Mouse (Mus musculus) heart, embryonic 16.5 days (tissue): ENCODE measurements around the gene Lhfpl3. TPM values are rescaled to one million over a fixed set of nuclear protein-coding genes. Genes with fewer than 3 reads are reported as not detected.

Experiments
- ATAC-seq: fragments of 200-750 bp; cut with Nextera tagmentation; replicated peaks from 2 replicates; pipeline ENCODE4 v1.8.0; 2017; ENCODE audit warnings: moderate number of reproducible peaks; ENCODE audit not compliant: insufficient read depth, low FRiP score; ENCODE audit errors: extremely low read depth
- H3K27ac ChIP-seq: fragments of 300-500 bp; sonication (generic); 2 replicates; pipeline ENCODE4 v1.5.1; 2014; ENCODE audit warnings: mild to moderate bottlenecking, low read length, control low read depth, moderate library complexity
- H3K27me3 ChIP-seq: fragments of 300-500 bp; sonication (generic); 2 replicates; pipeline ENCODE4 v1.6.1; 2014; ENCODE audit warnings: low read length, mixed read lengths; ENCODE audit not compliant: control insufficient read depth, insufficient read depth
- H3K36me3 ChIP-seq: fragments of 300-500 bp; sonication (generic); 2 replicates; pipeline ENCODE4 v1.6.1; 2014; ENCODE audit not compliant: control insufficient read depth, insufficient read depth
- H3K4me1 ChIP-seq: fragments of 300-500 bp; sonication (generic); 2 replicates; pipeline ENCODE4 v1.6.1; 2014; ENCODE audit warnings: low read length, mixed read lengths; ENCODE audit not compliant: control insufficient read depth, insufficient read depth
- H3K4me2 ChIP-seq: fragments of 300-500 bp; sonication (generic); 2 replicates; pipeline ENCODE4 v1.6.1; 2014; ENCODE audit warnings: low read depth, mild to moderate bottlenecking, control low read depth, low read length
- H3K4me3 ChIP-seq: fragments of 300-500 bp; sonication (generic); 2 replicates; pipeline ENCODE4 v1.5.1; 2014; ENCODE audit warnings: mild to moderate bottlenecking, control low read depth, low read length
- H3K9ac ChIP-seq: fragments of 300-500 bp; sonication (generic); 2 replicates; pipeline ENCODE4 v1.6.1; 2014; ENCODE audit warnings: low read length, control low read depth
- H3K9me3 ChIP-seq: fragments of 300-500 bp; sonication (generic); replicated peaks from 2 replicates; pipeline ENCODE4 v1.6.1; 2016; ENCODE audit warnings: low read length; ENCODE audit not compliant: control insufficient read depth
- WGBS: fragments of 180-500 bp; shearing (Covaris S2); extraction: QIAGEN DNeasy Blood & Tissue Kit; methylation state at CpG from one replicate; pipeline ENCODE4 v1.1.7; 2014; 5-methylcytosine and 5-hydroxymethylcytosine counted together
- polyA plus RNA-seq: library from polyadenylated mRNA; unstranded; fragments of >200 nt; fragmentation: Nextera tagmentation; extraction: Ambion mirVana; gene quantifications from 2 replicates; pipeline ENCODE4 v1.2.1, GENCODE M21; 2015

Lhfpl3 gene
- polyA plus RNA-seq, 1 experiment from 2014 or later: not detected

GRCm38 (mm10) chr5:22897228-22897627 lies 151.4 kb downstream of the Lhfpl3 start:
- Histone ChIP-seq H3K4me3 (no peak overlapping the region), H3K4me2 (no peak overlapping the region), H3K27me3 (no peaks in the 10 kb centered on the region), H3K9me3 (no peaks in the 10 kb centered on the region), H3K9ac (no peak overlapping the region), H3K4me1 (no peaks in the 10 kb centered on the region), H3K36me3 (no peaks in the 10 kb centered on the region), H3K27ac (no peak overlapping the region)
- ATAC-seq: no peak
- WGBS: 72% methylated on average over 3 of the region's 3 CpGs

DNA sequence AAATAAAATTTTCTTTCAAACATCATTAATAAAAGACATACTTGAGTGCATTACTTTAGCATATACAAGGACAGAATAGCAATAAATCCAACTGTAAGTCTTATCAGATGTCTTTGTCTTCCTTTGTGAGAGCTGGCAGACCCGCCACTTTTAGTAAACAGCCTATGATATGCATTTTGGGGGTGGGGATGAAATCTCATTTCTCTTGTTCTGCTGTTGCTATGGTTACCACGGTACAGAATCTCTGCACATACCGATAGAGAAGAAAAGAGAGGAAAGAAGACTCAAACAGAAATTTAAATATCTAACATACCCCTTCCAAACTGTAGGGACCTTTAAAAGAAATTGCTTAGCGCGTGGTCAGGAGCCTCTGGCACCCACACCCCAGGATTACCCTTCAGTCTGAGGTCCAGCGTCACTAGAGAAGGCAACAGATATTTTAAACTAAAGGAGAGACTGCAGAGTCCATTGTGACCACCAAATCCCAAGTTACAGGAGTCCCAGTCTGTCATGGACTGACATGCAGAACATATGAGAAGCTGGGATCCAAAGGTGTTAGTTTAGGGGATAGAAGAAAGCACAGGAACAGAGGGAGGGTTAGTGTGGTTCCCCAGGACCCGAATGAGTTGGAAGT lies 151.9 kb downstream of the Lhfpl3 start:
- Histone ChIP-seq H3K27me3 (no peaks in the 10 kb centered on the region), H3K9me3 (no peaks in the 10 kb centered on the region), H3K36me3 (no peaks in the 10 kb centered on the region), H3K4me3 (no peak overlapping the region), H3K27ac (no peak overlapping the region), H3K4me1 (no peaks in the 10 kb centered on the region), H3K4me2 (no peak overlapping the region), H3K9ac (no peak overlapping the region)
- WGBS: 70% methylated on average over 7 of the region's 7 CpGs
- no peak for ATAC-seq

GRCm38 (mm10) chr5:22898593-22898992 lies 152.7 kb downstream of the Lhfpl3 start:
- Histone ChIP-seq H3K4me3 (no peak overlapping the region), H3K36me3 (no peaks in the 10 kb centered on the region), H3K27me3 (no peaks in the 10 kb centered on the region), H3K9ac (no peak overlapping the region), H3K9me3 (no peaks in the 10 kb centered on the region), H3K4me2 (no peak overlapping the region), H3K4me1 (no peaks in the 10 kb centered on the region), H3K27ac (no peak overlapping the region)
- 48% methylated on average over 2 of the region's 2 CpGs for WGBS
- no peak for ATAC-seq

GRCm38 (mm10) chr5:22899913-22900312 lies 154.1 kb downstream of the Lhfpl3 start:
- H3K9ac ChIP-seq: no peak overlapping the region
- no peaks in the 10 kb centered on the region for H3K27me3 ChIP-seq
- no peaks in the 10 kb centered on the region for H3K36me3 ChIP-seq
- no peak overlapping the region for H3K4me3 ChIP-seq
- H3K9me3 ChIP-seq: no peaks in the 10 kb centered on the region
- no peaks in the 10 kb centered on the region for H3K4me1 ChIP-seq
- H3K4me2 ChIP-seq: no peak overlapping the region
- no peak overlapping the region for H3K27ac ChIP-seq
- no peak for ATAC-seq

DNA sequence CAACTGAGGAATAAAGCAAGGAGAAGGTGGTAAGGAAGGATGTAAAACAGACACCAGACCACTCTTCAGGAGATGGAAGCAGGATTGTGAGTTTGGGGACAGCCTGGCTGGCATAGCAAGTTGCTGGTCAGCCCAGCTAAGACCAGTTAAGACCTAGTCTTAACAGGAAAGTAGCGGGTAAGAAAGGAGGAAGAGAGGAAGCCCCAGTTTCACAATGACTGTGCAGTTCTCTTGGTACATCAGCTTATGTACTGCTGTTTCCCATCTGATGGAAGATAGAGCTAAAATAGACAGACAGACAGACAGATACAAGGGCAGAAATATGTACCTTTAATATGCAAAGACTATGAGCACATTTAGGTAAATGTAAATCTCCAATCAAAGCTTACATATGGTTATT lies 171.3 kb downstream of the Lhfpl3 start:
- ATAC-seq: no peak

GRCm38 (mm10) chr5:22926171-22926570 lies 180.3 kb downstream of the Lhfpl3 start:
- Histone ChIP-seq H3K36me3 (no peaks in the 10 kb centered on the region), H3K4me2 (no peak overlapping the region), H3K9ac (no peak overlapping the region), H3K27me3 (no peaks in the 10 kb centered on the region), H3K27ac (no peak overlapping the region), H3K4me3 (no peak overlapping the region), H3K4me1 (no peaks in the 10 kb centered on the region), H3K9me3 (no peaks in the 10 kb centered on the region)
- no peak for ATAC-seq

More for the DNA sequence above, 171.3 kb downstream of the Lhfpl3 start:
- Histone ChIP-seq H3K9me3 (no peaks in the 10 kb centered on the region), H3K27ac (no peak overlapping the region), H3K9ac (no peak overlapping the region), H3K36me3 (no peaks in the 10 kb centered on the region), H3K27me3 (no peaks in the 10 kb centered on the region), H3K4me3 (no peak overlapping the region), H3K4me1 (no peaks in the 10 kb centered on the region), H3K4me2 (no peak overlapping the region)
- 85% methylated on average over 1 of the region's 1 CpGs for WGBS

GRCm38 (mm10) chr5:22928746-22929145 lies 182.9 kb downstream of the Lhfpl3 start:
- no peaks in the 10 kb centered on the region for H3K27me3 ChIP-seq
- H3K27ac ChIP-seq: no peak overlapping the region
- no peaks in the 10 kb centered on the region for H3K36me3 ChIP-seq
- H3K4me3 ChIP-seq: no peak overlapping the region
- H3K4me2 ChIP-seq: no peak overlapping the region
- no peak overlapping the region for H3K9ac ChIP-seq
- no peaks in the 10 kb centered on the region for H3K9me3 ChIP-seq
- no peaks in the 10 kb centered on the region for H3K4me1 ChIP-seq
- no peak for ATAC-seq
- 45% methylated on average over 2 of the region's 2 CpGs for WGBS

DNA sequence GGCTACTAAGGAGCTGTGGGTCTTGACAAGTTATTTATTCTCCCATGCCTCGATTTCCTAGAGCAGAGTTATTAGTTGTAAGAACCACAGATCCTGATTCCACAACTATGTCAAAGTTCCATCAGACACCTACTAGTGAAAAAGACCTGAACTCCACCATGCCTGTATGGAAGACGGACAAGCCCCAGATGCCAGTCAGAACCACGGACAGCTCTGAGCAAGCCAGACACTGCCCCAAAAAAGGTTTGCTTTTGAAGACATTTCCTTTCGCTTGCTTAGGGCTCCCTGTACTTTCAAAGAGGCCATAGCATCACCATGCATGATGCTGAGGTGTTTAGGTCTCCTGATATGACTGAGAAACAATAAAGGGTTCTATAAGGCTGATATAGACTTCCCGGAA lies 197.4 kb downstream of the Lhfpl3 start:
- 48% methylated on average over 5 of the region's 5 CpGs for WGBS
- Histone ChIP-seq H3K9ac (no peak overlapping the region), H3K4me2 (no peak overlapping the region), H3K4me3 (no peak overlapping the region), H3K27ac (no peak overlapping the region), H3K27me3 (no peaks in the 10 kb centered on the region), H3K36me3 (no peaks in the 10 kb centered on the region), H3K9me3 (no peaks in the 10 kb centered on the region), H3K4me1 (no peaks in the 10 kb centered on the region)
- ATAC-seq: no peak

DNA sequence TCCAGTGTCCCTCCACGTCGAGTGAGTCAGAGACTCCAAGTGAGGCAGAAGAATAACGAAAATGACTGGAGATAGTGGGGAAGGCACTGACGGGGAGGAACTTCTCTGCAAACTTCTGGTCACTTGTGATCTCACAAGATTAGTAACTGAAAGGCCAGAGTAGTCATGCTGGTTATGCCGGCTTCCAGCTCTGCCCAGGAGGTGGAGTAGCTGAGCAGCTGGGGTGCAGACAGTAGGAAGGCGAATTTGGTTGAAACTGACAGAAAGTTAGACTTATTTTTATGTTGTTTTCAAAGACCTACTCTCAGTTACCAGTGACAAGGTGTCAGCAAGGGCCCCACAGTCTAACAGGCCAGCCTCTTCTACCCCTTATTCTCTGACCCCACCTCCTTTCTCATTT lies 217.4 kb downstream of the Lhfpl3 start:
- H3K27me3 ChIP-seq: no peaks in the 10 kb centered on the region
- H3K9ac ChIP-seq: no peak overlapping the region
- H3K4me2 ChIP-seq: no peak overlapping the region
- H3K4me1 ChIP-seq: no peaks in the 10 kb centered on the region
- H3K4me3 ChIP-seq: no peak overlapping the region
- no peaks in the 10 kb centered on the region for H3K36me3 ChIP-seq
- no peak for ATAC-seq
- 50% methylated on average over 6 of the region's 6 CpGs for WGBS
- H3K27ac ChIP-seq: no peak overlapping the region
- no peaks in the 10 kb centered on the region for H3K9me3 ChIP-seq
